8 mouse cellular contexts compared by ENCODE assay signal in the genomic region with DNA sequence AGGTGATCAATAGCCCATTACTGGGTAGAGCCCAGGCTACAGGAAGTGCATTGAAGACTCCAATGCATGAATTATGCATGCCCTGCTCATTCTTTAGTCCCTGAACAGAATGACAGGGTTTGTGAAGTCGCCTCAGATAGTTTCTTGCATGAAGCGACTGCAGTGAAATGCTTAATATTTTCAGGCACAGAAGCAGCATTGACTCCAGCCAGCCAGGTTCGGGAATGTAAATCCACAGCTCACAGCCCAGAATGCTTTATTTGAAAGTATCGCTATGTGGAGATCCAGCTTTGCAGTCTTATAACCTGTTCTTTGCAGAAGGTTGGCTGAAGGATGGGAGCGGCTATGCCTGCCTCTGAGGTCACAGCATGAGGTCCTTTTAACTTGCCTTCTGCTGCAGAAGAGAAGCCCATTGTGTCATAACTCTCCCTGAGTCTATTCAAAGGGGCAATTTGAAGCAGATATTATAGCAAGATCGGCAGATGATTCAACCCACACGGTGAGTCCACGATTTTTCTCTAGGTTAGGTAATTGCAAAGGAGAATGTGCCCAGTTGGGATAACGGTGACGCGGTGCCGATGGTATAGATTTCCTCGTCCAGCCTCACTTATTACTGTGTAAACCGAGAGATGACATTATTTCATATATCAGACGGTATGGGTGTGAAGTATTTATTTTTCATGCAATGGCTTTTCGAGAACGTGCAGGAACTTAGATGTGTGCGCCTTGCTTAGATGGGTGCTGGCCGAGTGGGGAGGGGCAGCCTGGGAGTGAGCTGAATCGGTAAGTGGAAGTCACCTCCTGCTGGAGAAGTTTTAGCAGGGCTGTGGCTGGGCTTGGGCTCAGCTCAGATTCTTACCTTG.
A peak's percentile ranks its signal among the peaks of the same experiment; 100 is the strongest.
DNase-seq lines count a peak whose midpoint lies in the region; ATAC-seq lines count a peak whose summit lies in the region.

No protein-coding gene starts in this region.

- DNase-seq in adrenal gland, postnatal 25 days, result peak; percentile 13
- DNase-seq in cerebellum, postnatal 25 days, result peak; percentile 70 to 76
- DNase-seq in midbrain, embryonic 10.5 days (ENCODE audit: low spot score), result peak; percentile 33
- DNase-seq in urinary bladder, adult 18-20 months (ENCODE audit: low spot score in 2 of 2), result no peak
- no peak for DNase-seq in liver, embryonic 11.5 days (ENCODE audit: low spot score)
- no peak for DNase-seq in c-Kit-positive CD71-positive TER-119-positive erythroid progenitor cells, embryonic 14.5 days (ENCODE audit: low spot score)

- H3K36me3 ChIP-seq in hindbrain, embryonic 12.5 days, result no peaks in the 10 kb centered on the region
- no peaks in the 10 kb centered on the region for H3K36me3 ChIP-seq in midbrain, embryonic 10.5 days
- no peaks in the 10 kb centered on the region for H3K36me3 ChIP-seq in liver, embryonic 11.5 days (ENCODE audit: control insufficient read depth, insufficient read depth, low read length)

- H3K9ac ChIP-seq in hindbrain, embryonic 12.5 days, result 0 out of 2 replicates have a peak overlapping the region, but pooled peaks have one; percentile 18
- H3K9ac ChIP-seq in liver, embryonic 11.5 days (ENCODE audit: low read depth, low read length), result no peak overlapping the region

- H3K4me2 ChIP-seq in hindbrain, embryonic 12.5 days (replicated peaks), result peak overlapping the region; percentile 54
- no peak overlapping the region for H3K4me2 ChIP-seq in liver, embryonic 11.5 days

- H3K4me1 ChIP-seq in hindbrain, embryonic 12.5 days, result peaks cover 13% of the 10 kb centered on the region
- H3K4me1 ChIP-seq in midbrain, embryonic 10.5 days, result peaks cover 18% of the 10 kb centered on the region
- H3K4me1 ChIP-seq in liver, embryonic 11.5 days (replicated peaks; ENCODE audit: control insufficient read depth, insufficient read depth, low read length), result no peaks in the 10 kb centered on the region

- H3K27ac ChIP-seq in hindbrain, embryonic 12.5 days, result peak overlapping the region; percentile 79
- peak overlapping the region; percentile 55 for H3K27ac ChIP-seq in midbrain, embryonic 10.5 days (replicated peaks)
- no peak overlapping the region for H3K27ac ChIP-seq in liver, embryonic 11.5 days (ENCODE audit: low read depth, low read length)

- H3K27me3 ChIP-seq in hindbrain, embryonic 12.5 days, result no peaks in the 10 kb centered on the region
- H3K27me3 ChIP-seq in midbrain, embryonic 10.5 days (ENCODE audit: low read depth, poor library complexity, severe bottlenecking), result no peaks in the 10 kb centered on the region
- no peaks in the 10 kb centered on the region for H3K27me3 ChIP-seq in liver, embryonic 11.5 days (replicated peaks; ENCODE audit: control insufficient read depth, insufficient read depth, low read length)

- peak overlapping the region; percentile 31 for H3K4me3 ChIP-seq in hindbrain, embryonic 12.5 days
- peak overlapping the region; percentile 42 for H3K4me3 ChIP-seq in midbrain, embryonic 10.5 days
- H3K4me3 ChIP-seq in liver, embryonic 11.5 days (ENCODE audit: low read depth, low read length), result no peak overlapping the region

- no peaks in the 10 kb centered on the region for H3K9me3 ChIP-seq in hindbrain, embryonic 12.5 days (replicated peaks)
- H3K9me3 ChIP-seq in midbrain, embryonic 10.5 days (replicated peaks), result no peaks in the 10 kb centered on the region
- no peaks in the 10 kb centered on the region for H3K9me3 ChIP-seq in liver, embryonic 11.5 days (ENCODE audit: control insufficient read depth, low read length)

- WGBS in hindbrain, embryonic 12.5 days, result 30% methylated on average over 20 of the region's 20 CpGs
- 40% methylated on average over 20 of the region's 20 CpGs for WGBS in midbrain, embryonic 10.5 days
- 50% methylated on average over 20 of the region's 20 CpGs for WGBS in liver, embryonic 11.5 days

- peak; percentile 84 for ATAC-seq in hindbrain, embryonic 12.5 days (ENCODE audit: low FRiP score)
- ATAC-seq in liver, embryonic 11.5 days (replicated peaks; ENCODE audit: low FRiP score), result no peak
- no peak for ATAC-seq in monocyte, adult 5-6 weeks (replicated peaks; ENCODE audit: insufficient number of reproducible peaks, low FRiP score, low TSS enrichment, poor library complexity, severe bottlenecking)

Comparison
In these comparisons a context has a peak if more than half of its experiments do, and no peak if none do; other contexts are left out.
1. DNase-seq: peak in adrenal gland, postnatal 25 days (single experiment), cerebellum, postnatal 25 days (2 of 2) and midbrain, embryonic 10.5 days (single experiment); none in urinary bladder, adult 18-20 months (0 of 2), liver, embryonic 11.5 days (single experiment) and c-Kit-positive CD71-positive TER-119-positive erythroid progenitor cells, embryonic 14.5 days (single experiment).